Mouse (Mus musculus): ENCODE data around the gene Fnip1.

The Fnip1 gene

DNA sequence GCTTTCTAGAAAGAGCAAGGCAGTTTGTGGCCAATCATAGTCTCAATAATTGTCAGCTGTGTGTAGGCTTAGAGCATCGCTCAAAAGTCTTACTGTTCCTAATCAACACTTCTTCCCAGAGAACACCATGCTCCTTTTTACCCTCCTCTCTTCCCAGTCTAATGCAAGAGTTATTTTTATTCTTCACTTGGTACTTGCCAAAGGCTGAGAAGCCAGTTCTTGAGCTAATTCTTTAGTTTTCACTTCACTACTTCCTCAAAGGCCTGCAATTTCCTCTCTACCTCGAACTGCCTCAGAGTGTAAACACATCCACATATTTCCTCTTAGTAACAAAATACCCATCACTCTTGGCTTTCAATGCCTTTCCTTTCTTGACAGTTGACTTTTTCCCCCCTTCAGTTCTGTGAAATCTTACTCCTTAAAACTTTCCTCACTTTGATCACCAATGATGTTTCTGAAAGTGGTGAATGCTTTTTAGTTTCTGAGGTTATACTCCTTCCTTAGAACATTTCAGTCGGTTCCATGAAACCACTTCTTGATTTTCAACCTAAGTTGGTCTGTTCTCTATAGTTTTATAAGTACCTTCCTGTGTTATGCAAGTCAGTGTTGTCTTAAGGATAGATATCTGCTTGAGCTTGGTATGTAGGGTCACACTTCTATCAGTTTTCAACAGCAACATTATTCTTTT lies 26.7 kb downstream of the Fnip1 start:
- DNase-seq = no peak

DNA sequence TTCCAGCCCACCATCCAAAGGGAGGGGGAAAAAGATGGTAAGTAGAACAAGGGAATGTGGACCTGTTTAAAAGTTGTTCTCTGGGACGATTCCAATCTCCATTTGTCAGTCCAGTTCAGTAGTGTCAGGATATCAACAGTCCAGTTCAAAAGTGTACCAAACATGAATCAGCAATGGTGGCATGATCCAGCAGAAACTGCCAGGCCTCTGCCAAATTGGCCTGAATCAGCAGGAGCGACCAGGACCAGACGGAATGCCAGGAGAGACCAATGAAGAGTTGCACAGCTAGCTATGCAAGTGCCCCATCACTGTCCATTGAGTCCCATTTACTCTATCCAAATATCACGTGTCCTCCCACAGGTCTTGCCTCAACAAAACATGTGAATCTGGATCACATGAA lies 34.2 kb downstream of the Fnip1 start:
- DNase-seq = no peak

- DNase-seq = peak; percentile 17
Measured at GRCm38 (mm10) chr11:54478414-54478813, 40.4 kb downstream of the Fnip1 start.

DNA sequence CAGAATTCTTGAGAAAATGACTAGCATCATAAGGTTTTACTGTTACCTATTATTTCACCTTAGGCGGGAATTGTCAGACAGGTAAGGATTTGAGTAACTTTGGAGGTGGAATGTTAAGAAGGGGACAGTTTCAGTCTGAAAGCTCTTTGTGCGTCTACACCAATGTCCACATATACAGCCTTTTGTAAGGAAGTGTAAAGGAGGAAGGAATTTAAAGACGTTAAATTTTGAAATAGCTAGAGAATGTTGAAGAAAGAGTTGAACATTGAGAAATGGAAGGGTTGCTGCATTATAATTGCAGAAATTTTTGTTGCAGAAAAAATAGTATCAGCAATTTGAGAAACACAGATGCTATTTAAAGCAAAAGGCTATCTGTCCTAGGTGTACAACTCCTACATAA lies 48.0 kb downstream of the Fnip1 start:
- no peak for DNase-seq

GRCm38 (mm10) chr11:54491946-54492558 lies 54.1 kb downstream of the Fnip1 start:
- DNase-seq = no peak

- DNase-seq = no peak
Measured at GRCm38 (mm10) chr11:54492559-54492958, 54.6 kb downstream of the Fnip1 start.

- no peak for DNase-seq
Measured at GRCm38 (mm10) chr11:54499838-54500237, 61.8 kb downstream of the Fnip1 start.

- DNase-seq = no peak
Measured at GRCm38 (mm10) chr11:54502546-54503245, 64.7 kb downstream of the Fnip1 start.

GRCm38 (mm10) chr11:54513584-54513983 lies 75.6 kb downstream of the Fnip1 start:
- DNase-seq = no peak

DNA sequence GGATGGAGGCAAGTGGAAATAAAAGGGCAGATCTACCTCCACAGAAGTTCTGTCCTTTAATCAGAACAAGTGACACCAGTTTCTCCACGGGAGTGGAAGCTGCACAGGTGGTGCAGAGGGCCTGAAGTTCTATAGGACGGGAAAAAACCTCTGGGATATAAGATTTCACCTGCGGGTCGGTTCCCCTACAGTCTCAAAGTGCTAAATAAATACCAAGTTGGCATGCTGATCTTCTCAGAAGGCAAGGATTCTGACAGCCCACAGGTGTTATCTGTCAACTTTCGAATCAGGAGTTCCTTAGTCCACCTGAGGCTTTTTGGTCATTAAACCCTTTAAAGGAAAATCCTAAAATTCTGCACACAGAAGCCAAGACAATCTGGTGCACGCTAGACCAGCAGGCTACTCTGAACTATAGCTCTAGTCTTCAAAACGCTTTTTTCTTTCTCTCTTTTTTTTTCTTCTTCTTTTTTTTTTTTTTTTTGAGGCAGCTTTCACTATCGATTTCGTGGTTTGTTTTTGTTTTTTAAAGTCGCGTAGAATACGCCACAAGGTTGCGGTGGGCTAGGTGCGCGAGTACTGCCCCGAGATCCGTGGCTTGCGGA lies 84.0 kb downstream of the Fnip1 start:
- DNase-seq = peak; percentile 18

GRCm38 (mm10) chr11:54522529-54523430 lies 84.8 kb downstream of the Fnip1 start, which contains the start of gene Rapgef6:
Gene Rapgef6 (plus strand): TSS chr11:54522847.
- DNase-seq = peak; percentile 98

- DNase-seq = no peak
Measured at GRCm38 (mm10) chr11:54523431-54524001, 85.5 kb downstream of the Fnip1 start.

DNA sequence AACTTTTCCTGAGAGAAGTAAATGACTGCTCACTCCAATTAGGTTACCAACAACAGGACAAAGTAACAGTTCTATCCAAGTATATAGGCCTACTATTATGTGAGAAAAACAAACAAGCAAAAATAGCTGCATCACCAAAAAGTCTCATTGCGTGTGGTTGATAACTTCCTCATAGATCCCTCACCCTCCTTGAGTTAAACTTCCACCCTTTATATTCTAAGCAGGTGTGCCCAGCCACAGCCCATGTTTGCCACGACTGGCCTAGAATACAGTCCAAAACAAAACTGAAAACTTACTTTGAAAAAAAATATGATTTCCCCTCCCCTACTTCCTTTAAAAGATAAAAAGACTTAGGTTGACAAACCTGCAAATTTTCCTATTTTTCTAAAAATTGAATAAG lies 90.0 kb downstream of the Fnip1 start:
- DNase-seq = no peak

DNA sequence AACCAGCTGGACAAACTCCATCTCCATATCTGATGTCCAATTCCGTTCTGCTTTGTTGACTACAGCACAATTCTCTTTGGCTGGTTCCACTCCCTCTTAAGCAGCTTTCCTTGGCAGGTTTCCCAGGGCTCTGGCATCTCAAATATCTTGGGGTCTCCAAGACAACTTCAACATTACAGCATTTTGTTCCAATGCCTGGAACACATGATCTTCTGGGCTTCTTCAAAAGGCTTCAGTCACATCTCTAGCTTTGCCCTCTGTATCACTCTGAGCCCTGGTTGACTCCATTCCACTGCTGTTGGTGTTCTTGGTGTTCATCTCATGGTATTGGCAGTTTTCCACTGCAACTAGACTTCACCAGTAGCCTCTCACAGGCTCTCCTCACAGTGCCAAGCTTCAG lies 92.4 kb downstream of the Fnip1 start:
- DNase-seq = no peak

DNA sequence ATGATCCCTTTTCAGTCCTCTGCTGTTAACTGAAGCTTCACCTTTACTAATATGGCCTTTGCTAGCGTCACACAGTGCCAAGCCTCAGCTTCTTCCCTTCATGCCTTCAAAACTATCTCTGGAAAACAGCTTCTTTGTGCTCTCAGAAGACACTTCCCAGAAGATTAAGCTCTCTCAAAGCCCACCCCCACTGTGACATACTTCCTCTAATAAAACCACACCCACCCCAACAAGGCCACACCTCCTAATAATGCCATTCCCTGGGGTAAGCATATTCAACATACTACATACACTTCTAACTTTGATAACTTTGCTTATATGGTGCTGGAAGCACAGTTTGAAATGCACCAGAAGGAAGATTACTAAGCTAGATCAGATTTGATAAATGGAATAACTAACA lies 92.9 kb downstream of the Fnip1 start:
- no peak for DNase-seq

GRCm38 (mm10) chr11:54533834-54534233 lies 95.8 kb downstream of the Fnip1 start:
- no peak for DNase-seq

DNA sequence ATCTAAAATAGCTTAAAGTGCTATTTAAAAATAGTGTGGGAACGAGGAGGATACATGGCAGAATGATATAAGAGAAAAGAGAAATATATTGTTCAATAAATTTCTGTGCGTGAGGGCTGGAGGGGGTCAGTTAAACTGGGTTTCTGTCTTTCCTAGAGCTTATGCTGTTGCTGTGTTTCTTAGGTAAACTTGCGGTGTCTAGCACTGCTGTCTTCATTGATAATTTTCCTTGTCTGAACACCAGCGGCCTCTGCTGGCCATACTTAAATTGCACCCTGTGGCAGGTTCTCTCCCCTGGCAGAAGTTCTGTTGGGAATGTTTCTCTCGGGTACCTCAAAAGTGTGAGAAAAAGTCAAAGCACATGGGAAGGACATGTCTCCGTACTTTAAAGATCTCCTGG lies 96.9 kb downstream of the Fnip1 start:
- DNase-seq = peak; percentile 57

- DNase-seq = no peak
Measured at GRCm38 (mm10) chr11:54539031-54539430, 101.0 kb downstream of the Fnip1 start.

DNA sequence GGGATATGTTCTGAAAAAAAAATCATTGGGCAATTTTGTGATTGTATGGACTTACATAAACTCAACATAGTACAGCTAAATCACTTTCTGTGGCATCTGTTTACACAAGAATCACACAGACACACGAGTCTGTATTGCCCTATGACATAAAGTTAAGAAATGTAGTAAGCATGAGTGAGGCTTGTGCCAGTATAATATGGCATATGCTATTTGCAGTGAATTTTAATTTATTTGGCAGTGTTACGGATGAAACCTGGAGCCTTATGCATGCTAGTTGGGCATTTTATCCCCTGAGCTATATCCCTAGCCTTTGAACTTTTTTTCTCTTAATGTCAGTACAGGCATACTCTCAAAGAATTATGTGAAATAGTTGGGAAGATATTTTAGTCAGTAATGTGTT lies 101.5 kb downstream of the Fnip1 start:
- no peak for DNase-seq

GRCm38 (mm10) chr11:54540328-54540727 lies 102.3 kb downstream of the Fnip1 start:
- DNase-seq = no peak

- no peak for DNase-seq
Measured at GRCm38 (mm10) chr11:54542414-54542813, 104.4 kb downstream of the Fnip1 start.

DNA sequence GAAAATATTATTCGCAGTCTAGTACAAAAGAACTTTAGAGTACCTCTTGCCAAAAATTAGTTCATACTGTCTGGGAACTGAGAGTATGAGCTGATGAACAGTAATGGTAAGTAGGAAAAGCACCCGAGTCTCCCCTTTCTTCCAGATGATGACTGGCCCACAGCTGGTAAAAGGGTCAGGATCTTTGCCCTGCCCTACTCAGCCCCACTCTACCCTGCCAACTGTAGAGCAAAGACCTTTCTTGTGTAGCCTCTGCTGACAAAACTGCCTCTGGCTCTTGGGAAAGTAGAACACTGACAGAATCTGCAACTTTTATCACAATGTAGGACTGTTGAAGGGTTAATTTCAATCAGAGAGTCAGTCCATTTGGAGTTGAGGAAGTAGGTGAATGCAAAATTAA lies 117.0 kb downstream of the Fnip1 start:
- no peak for DNase-seq
